Mouse (Mus musculus) NIH3T3 (cell line): ENCODE measurements around the gene Slpi.
"Not testable (repeated sequence)": the region's sequence is repeated elsewhere in the genome, so short reads cannot be mapped to it uniquely, and the experiment has no call there.

Experiments
- DNase-seq: peaks from one replicate; pipeline ENCODE4 v3.0.0-alpha.2; 2012; ENCODE audit warnings: low read depth

The Slpi gene

GRCm38 (mm10) chr2:164377478-164378426 is 11.1 kb downstream of the Slpi start:
- DNase-seq = peak; percentile 54

GRCm38 (mm10) chr2:164373187-164373586 is 15.7 kb downstream of the Slpi start:
- peak; percentile 77 for DNase-seq

- DNase-seq = peak; percentile 48
Observed at GRCm38 (mm10) chr2:164372408-164373053, 16.4 kb downstream of the Slpi start.

- peak; percentile 52 for DNase-seq
Observed at GRCm38 (mm10) chr2:164371371-164371770, 17.5 kb downstream of the Slpi start.

- no peak for DNase-seq
Observed at GRCm38 (mm10) chr2:164368620-164369105, 20.2 kb downstream of the Slpi start.

- DNase-seq = no peak
Observed at GRCm38 (mm10) chr2:164366947-164367346, 21.9 kb downstream of the Slpi start.

- no peak for DNase-seq
Observed at GRCm38 (mm10) chr2:164360974-164361657, 27.8 kb downstream of the Slpi start.

GRCm38 (mm10) chr2:164359668-164360067 is 29.2 kb downstream of the Slpi start:
- DNase-seq = no peak

- peak; percentile 58 for DNase-seq
Observed at GRCm38 (mm10) chr2:164359031-164359430, 29.9 kb downstream of the Slpi start.

- DNase-seq = peak; percentile 24
Observed at GRCm38 (mm10) chr2:164358373-164358772, 30.5 kb downstream of the Slpi start.

- peak; percentile 83 for DNase-seq
Observed at GRCm38 (mm10) chr2:164356177-164356967, 32.5 kb downstream of the Slpi start.

GRCm38 (mm10) chr2:164353356-164353755 is 35.5 kb downstream of the Slpi start:
- DNase-seq = no peak

- no peak for DNase-seq
Observed at GRCm38 (mm10) chr2:164352697-164353096, 36.2 kb downstream of the Slpi start.

GRCm38 (mm10) chr2:164348980-164349379 is 39.9 kb downstream of the Slpi start:
- DNase-seq = peak; percentile 64

- not testable (repeated sequence) for DNase-seq
Observed at GRCm38 (mm10) chr2:164347697-164348096, 41.2 kb downstream of the Slpi start.

GRCm38 (mm10) chr2:164343732-164344131 is 45.2 kb downstream of the Slpi start:
- DNase-seq = not testable (repeated sequence)

- DNase-seq = not testable (repeated sequence)
Observed at GRCm38 (mm10) chr2:164332440-164332839, 56.5 kb downstream of the Slpi start, which contains the start of gene Svs5. Gene Svs5 (plus strand): TSS chr2:164332740.

GRCm38 (mm10) chr2:164320983-164321382 is 67.9 kb downstream of the Slpi start:
- DNase-seq = no peak

GRCm38 (mm10) chr2:164316451-164316850 is 72.4 kb downstream of the Slpi start, which contains the start of gene Svs6:
Gene Svs6 (plus strand): TSS chr2:164316751.
- not testable (repeated sequence) for DNase-seq

- not testable (repeated sequence) for DNase-seq
Observed at GRCm38 (mm10) chr2:164315460-164315859, 73.4 kb downstream of the Slpi start.

GRCm38 (mm10) chr2:164312599-164312998 is 76.3 kb downstream of the Slpi start:
- DNase-seq = peak; percentile 14
